Mouse (Mus musculus) forebrain, embryonic 15.5 days (tissue): Measurements from ENCODE around the gene Samt2. TPM values are rescaled to one million over a fixed set of nuclear protein-coding genes. Genes with fewer than 3 reads are reported as not detected.
"Not testable (repeated sequence)": the region's sequence is repeated elsewhere in the genome, so short reads cannot be mapped to it uniquely, and the experiment has no call there.

Experiments
- ATAC-seq: fragments of 200-750 bp; cut with Nextera tagmentation; replicated peaks from 2 replicates; pipeline ENCODE4 v1.8.0; 2017; ENCODE audit warnings: mild to moderate bottlenecking, moderate TSS enrichment, moderate library complexity
- H3K27ac ChIP-seq: fragments of 300-500 bp; sonication (generic); replicated peaks from 2 replicates; pipeline ENCODE4 v1.5.1; 2015; ENCODE audit warnings: mild to moderate bottlenecking, inconsistent platforms
- H3K27me3 ChIP-seq: fragments of 300-500 bp; sonication (generic); 2 replicates; pipeline ENCODE4 v1.6.1; 2015; ENCODE audit warnings: inconsistent platforms
- H3K36me3 ChIP-seq: fragments of 300-500 bp; sonication (generic); 2 replicates; pipeline ENCODE4 v1.6.1; 2015; ENCODE audit warnings: mild to moderate bottlenecking, inconsistent platforms
- H3K4me1 ChIP-seq: fragments of 300-500 bp; sonication (generic); 2 replicates; pipeline ENCODE4 v1.6.1; 2015; ENCODE audit warnings: inconsistent platforms
- H3K4me2 ChIP-seq: fragments of 300-500 bp; sonication (generic); replicated peaks from 2 replicates; pipeline ENCODE4 v1.6.1; 2015; ENCODE audit warnings: mild to moderate bottlenecking, inconsistent platforms
- H3K4me3 ChIP-seq: fragments of 300-500 bp; sonication (generic); 2 replicates; pipeline ENCODE4 v1.5.1; 2015; ENCODE audit warnings: mild to moderate bottlenecking, inconsistent platforms
- H3K9ac ChIP-seq: fragments of 300-500 bp; sonication (generic); replicated peaks from 2 replicates; pipeline ENCODE4 v1.6.1; 2015; ENCODE audit warnings: mild to moderate bottlenecking, inconsistent platforms
- H3K9me3 ChIP-seq: fragments of 300-500 bp; sonication (generic); 2 replicates; pipeline ENCODE4 v1.6.1; 2016; ENCODE audit warnings: inconsistent platforms
- WGBS: fragments of 180-500 bp; shearing (Covaris S2); methylation state at CpG from one replicate; pipeline ENCODE4 v1.1.7; 2015; ENCODE audit warnings: mixed read lengths; 5-methylcytosine and 5-hydroxymethylcytosine counted together
- polyA plus RNA-seq: library from polyadenylated mRNA; unstranded; fragments of >200 nt; fragmentation: Nextera tagmentation; extraction: Ambion mirVana; gene quantifications from 2 replicates; pipeline ENCODE4 v1.2.1, GENCODE M21; 2015

The Samt2 gene
- polyA plus RNA-seq = not detected in 2 replicates

DNA sequence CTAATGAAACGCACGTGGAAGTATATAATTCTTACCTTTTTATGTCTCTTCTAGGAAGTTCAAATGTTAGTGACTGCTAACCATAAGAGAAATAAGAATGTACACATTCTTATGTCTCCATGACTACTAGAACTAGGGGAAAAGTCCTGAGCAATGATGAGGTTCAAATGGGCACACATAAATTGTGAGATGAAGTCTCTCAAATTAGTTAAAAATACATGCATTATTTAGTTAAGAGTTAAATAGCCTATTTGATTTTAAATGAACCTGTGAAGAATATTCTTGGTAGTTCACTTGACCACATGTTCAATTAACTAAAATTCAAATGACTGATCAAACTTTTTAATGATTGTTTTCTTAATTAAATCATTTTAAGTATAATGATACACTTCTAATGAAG lies at the start of gene Samt2:
Samt2 (minus strand) TSS at position 101 of the 400 bp plus-strand sequence.
- not testable (repeated sequence) for H3K9ac ChIP-seq, H3K36me3 ChIP-seq, H3K27me3 ChIP-seq, H3K4me3 ChIP-seq, H3K4me2 ChIP-seq, ATAC-seq, H3K27ac ChIP-seq, H3K4me1 ChIP-seq, H3K9me3 ChIP-seq
- WGBS = 80% methylated on average over 2 of the region's 2 CpGs

Other genes with a start within 250 kb of the Samt2 start
- gene 4930524N10Rik, start 236.0 kb downstream of the Samt2 start, polyA plus RNA-seq = not detected in 2 replicates
- gene Samt4, start 97.4 kb downstream of the Samt2 start, polyA plus RNA-seq = not detected in 2 replicates